Mouse (Mus musculus) heart, embryonic 11.5 days (tissue): ENCODE data around the gene Ddx47. TPM values are rescaled to one million over a fixed set of nuclear protein-coding genes. Genes with fewer than 3 reads are reported as not detected.

ENCODE experiments used
- ATAC-seq: fragments of 200-750 bp; cut with Nextera tagmentation; replicated peaks from 2 replicates; pipeline ENCODE4 v1.8.0; 2017; ENCODE audit warnings: moderate library complexity; ENCODE audit not compliant: insufficient number of reproducible peaks, low FRiP score, low TSS enrichment
- H3K27ac ChIP-seq: fragments of 300-500 bp; sonication (generic); 2 replicates; pipeline ENCODE4 v1.5.1; 2014; ENCODE audit warnings: mild to moderate bottlenecking, low read depth, low read length
- H3K27me3 ChIP-seq: fragments of 300-500 bp; sonication (generic); 2 replicates; pipeline ENCODE4 v1.6.1; 2014; ENCODE audit warnings: mild to moderate bottlenecking, low read length, mixed read lengths; ENCODE audit not compliant: control insufficient read depth, insufficient read depth
- H3K36me3 ChIP-seq: fragments of 300-500 bp; sonication (generic); 2 replicates; pipeline ENCODE4 v1.6.1; 2014; ENCODE audit warnings: mild to moderate bottlenecking, low read length, moderate library complexity, mixed read lengths; ENCODE audit not compliant: control insufficient read depth, insufficient read depth
- H3K4me1 ChIP-seq: fragments of 300-500 bp; sonication (generic); 2 replicates; pipeline ENCODE4 v1.6.1; 2014; ENCODE audit warnings: low read length; ENCODE audit not compliant: control insufficient read depth, insufficient read depth
- H3K4me2 ChIP-seq: fragments of 300-500 bp; sonication (generic); 2 replicates; pipeline ENCODE4 v1.6.1; 2014; ENCODE audit warnings: mild to moderate bottlenecking, moderate library complexity
- H3K4me3 ChIP-seq: fragments of 300-500 bp; sonication (generic); 2 replicates; pipeline ENCODE4 v1.5.1; 2014; ENCODE audit warnings: low read depth, low read length
- H3K9ac ChIP-seq: fragments of 300-500 bp; sonication (generic); 2 replicates; pipeline ENCODE4 v1.6.1; 2014; ENCODE audit warnings: mild to moderate bottlenecking, low read depth, low read length, moderate library complexity
- H3K9me3 ChIP-seq: fragments of 300-500 bp; sonication (generic); replicated peaks from 2 replicates; pipeline ENCODE4 v1.6.1; 2016; ENCODE audit warnings: low read length; ENCODE audit not compliant: control insufficient read depth
- WGBS: fragments of 180-500 bp; shearing (Covaris S2); extraction: QIAGEN DNeasy Blood & Tissue Kit; methylation state at CpG from one replicate; pipeline ENCODE4 v1.1.7; 2014; ENCODE audit not compliant: insufficient replicate concordance; 5-methylcytosine and 5-hydroxymethylcytosine counted together
- polyA plus RNA-seq: library from polyadenylated mRNA; unstranded; fragments of >200 nt; fragmentation: Nextera tagmentation; extraction: Ambion mirVana; gene quantifications from 2 replicates; pipeline ENCODE4 v1.2.1, GENCODE M21; 2014

Ddx47 gene
- polyA plus RNA-seq, 1 experiment from 2014 or later: 74.6 TPM

GRCm38 (mm10) chr6:135066795-135067445 is 55.5 kb downstream of the Ddx47 start:
- no peak for ATAC-seq
- Histone ChIP-seq H3K4me1 (peaks cover 22% of the 10 kb centered on the region), H3K27ac (no peak overlapping the region), H3K27me3 (peaks cover 4% of the 10 kb centered on the region; the same call in 1 of the 2 replicates), H3K4me3 (no peak overlapping the region), H3K9me3 (no peaks in the 10 kb centered on the region), H3K4me2 (peak overlapping the region; percentile 90), H3K9ac (0 out of 2 replicates have a peak overlapping the region, but pooled peaks have one; percentile 16), H3K36me3 (no peaks in the 10 kb centered on the region)
- WGBS: 34% methylated on average over 6 of the region's 6 CpGs

GRCm38 (mm10) chr6:135068221-135068620 is 56.8 kb downstream of the Ddx47 start:
- no peaks in the 10 kb centered on the region for H3K9me3 ChIP-seq
- 60% methylated on average over 5 of the region's 5 CpGs for WGBS
- no peak overlapping the region for H3K4me3 ChIP-seq
- H3K36me3 ChIP-seq: no peaks in the 10 kb centered on the region
- H3K9ac ChIP-seq: no peak overlapping the region
- ATAC-seq: no peak
- H3K4me2 ChIP-seq: no peak overlapping the region
- peaks cover 22% of the 10 kb centered on the region for H3K4me1 ChIP-seq
- no peak overlapping the region for H3K27ac ChIP-seq
- H3K27me3 ChIP-seq: peaks cover 4% of the 10 kb centered on the region; the same call in 1 of the 2 replicates

- Histone ChIP-seq H3K4me3 (no peak overlapping the region), H3K27me3 (peaks cover under 1% of the 10 kb centered on the region; the same call in 1 of the 2 replicates), H3K9ac (no peak overlapping the region), H3K4me1 (peaks cover 22% of the 10 kb centered on the region), H3K36me3 (no peaks in the 10 kb centered on the region), H3K27ac (no peak overlapping the region), H3K9me3 (no peaks in the 10 kb centered on the region), H3K4me2 (no peak overlapping the region)
- 72% methylated on average over 6 of the region's 6 CpGs for WGBS
- ATAC-seq: no peak
Observed at GRCm38 (mm10) chr6:135069856-135070255, 58.4 kb downstream of the Ddx47 start.

GRCm38 (mm10) chr6:135070347-135070746 is 58.9 kb downstream of the Ddx47 start:
- H3K27ac ChIP-seq: no peak overlapping the region
- 81% methylated on average over 2 of the region's 2 CpGs for WGBS

More at GRCm38 (mm10) chr6:135070347-135070746, 58.9 kb downstream of the Ddx47 start:
- no peaks in the 10 kb centered on the region for H3K36me3 ChIP-seq
- ATAC-seq: no peak
- no peaks in the 10 kb centered on the region for H3K27me3 ChIP-seq
- peaks cover 18% of the 10 kb centered on the region for H3K4me1 ChIP-seq
- H3K9me3 ChIP-seq: no peaks in the 10 kb centered on the region
- no peak overlapping the region for H3K4me3 ChIP-seq
- H3K4me2 ChIP-seq: no peak overlapping the region
- no peak overlapping the region for H3K9ac ChIP-seq

Other genes starting within 250 kb of the Ddx47 start
- 19.7 and 20.6 TPM in 2 replicates for gene Dusp16, start 219.0 kb upstream of the Ddx47 start, polyA plus RNA-seq
- gene Crebl2, start 181.5 kb upstream of the Ddx47 start, polyA plus RNA-seq: 1.3 and 1.5 TPM in 2 replicates
- gene Gpr19, start 113.0 kb upstream of the Ddx47 start, polyA plus RNA-seq: 11.1 and 12.0 TPM in 2 replicates
- gene Cdkn1b, start 91.2 kb upstream of the Ddx47 start, polyA plus RNA-seq: 13.9 and 14.7 TPM in 2 replicates
- 4.3 TPM in 2 replicates for gene Apold1, start 29.9 kb upstream of the Ddx47 start, polyA plus RNA-seq
- 3.4 and 4.3 TPM in 2 replicates for gene Gprc5a, start 54.0 kb downstream of the Ddx47 start, polyA plus RNA-seq
- gene Gprc5d, start 106.7 kb downstream of the Ddx47 start, polyA plus RNA-seq: not detected in 2 replicates
- gene Fam234b, start 186.4 kb downstream of the Ddx47 start, polyA plus RNA-seq: 11.2 and 11.3 TPM in 2 replicates
- gene Hebp1, start 186.4 kb downstream of the Ddx47 start, polyA plus RNA-seq: 7.2 and 15.2 TPM in 2 replicates
- 1.0 and 1.1 TPM in 2 replicates for gene Gsg1, start 242.7 kb downstream of the Ddx47 start, polyA plus RNA-seq